Mouse (Mus musculus) testis, adult 2 months (tissue): ENCODE results near the gene Otub2.
A peak's percentile ranks its signal among the peaks of the same experiment; 100 is the strongest.

Experiments
- CTCF ChIP-seq: fragments of 200-500 bp; IDR thresholded peaks from 2 replicates; pipeline ENCODE4 v1.5.1; 2012; ENCODE audit warnings: low read depth, mild to moderate bottlenecking, inconsistent platforms, low read length, moderate library complexity; ENCODE audit not compliant: control insufficient read depth, insufficient read depth, insufficient replicate concordance
- POLR2A ChIP-seq: fragments of 200-500 bp; IDR thresholded peaks from 2 replicates; pipeline ENCODE4 v1.6.1; 2012; ENCODE audit warnings: low read depth, mild to moderate bottlenecking, inconsistent platforms, low read length, moderate library complexity; ENCODE audit not compliant: control insufficient read depth

DNA sequence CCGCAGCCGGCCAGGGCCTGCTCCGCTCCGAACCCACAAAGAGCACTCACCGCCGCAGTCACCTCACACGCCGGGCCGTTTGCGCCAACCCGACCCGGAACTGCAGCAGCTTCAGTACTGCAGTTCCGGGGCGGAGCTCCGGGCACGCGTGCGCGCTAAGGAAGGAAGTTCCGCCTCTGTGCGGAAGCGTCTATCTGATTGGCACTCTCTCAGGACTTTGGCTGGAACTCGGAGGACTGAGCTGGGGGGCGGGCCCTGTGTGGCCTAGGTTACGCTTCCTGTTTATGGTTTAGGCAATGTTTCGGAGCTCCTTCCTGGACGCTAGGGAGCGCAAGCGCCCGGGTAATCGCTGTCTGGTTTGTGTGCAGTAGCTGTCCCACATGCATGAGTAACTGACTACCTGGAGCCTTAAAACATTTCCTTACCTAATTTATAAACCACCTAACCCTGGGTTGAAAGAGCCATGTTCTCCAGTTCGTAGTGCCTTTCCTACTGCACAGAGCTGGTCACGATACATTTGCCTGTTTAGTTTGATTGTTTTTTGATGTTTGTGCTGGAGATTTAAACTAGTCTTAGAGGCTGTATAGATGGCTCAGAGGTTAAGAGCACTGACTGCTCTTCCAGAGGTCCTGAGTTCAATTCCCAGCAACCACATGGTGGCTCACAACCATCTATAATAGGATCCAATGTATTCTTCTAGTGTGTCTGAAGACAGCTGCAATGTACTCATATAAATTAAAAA lies 37.4 kb downstream of the Otub2 start, which contains the start of gene Ddx24:
- TF ChIP-seq POLR2A (peak; percentile 93), CTCF (peak; percentile 66)
